Mouse (Mus musculus) thymus, adult 18-20 months (tissue): ENCODE measurements around the gene Acod1.

Experiments
- DNase-seq, 2 experiments: peaks; one replicate each; pipeline ENCODE4 v3.0.0; 2022; ENCODE audit warnings: mixed read lengths in 2 of 2

Gene Acod1

GRCm38 (mm10) chr14:103102731-103103335 lies 56.1 kb downstream of the Acod1 start:
- DNase-seq = no peak
